Mouse (Mus musculus): ENCODE measurements around the gene Avl9. TPM values are rescaled to one million over a fixed set of nuclear protein-coding genes. Genes with fewer than 3 reads are reported as not detected.

The Avl9 gene
- polyA plus RNA-seq, 1 experiment from 2014 or later: 10.9 TPM

GRCm38 (mm10) chr6:56732545-56732944 is 17.8 kb downstream of the Avl9 start:
- no peak for ATAC-seq (ENCODE audit: low read depth)
- Histone ChIP-seq H3K9ac (ENCODE audit: low read length) (no peak overlapping the region), H3K36me3 (ENCODE audit: control insufficient read depth, insufficient read depth, low read length) (peaks cover 16% of the 10 kb centered on the region), H3K4me2 (ENCODE audit: low read depth, low read length) (no peak overlapping the region), H3K9me3 (ENCODE audit: control insufficient read depth, low read length) (no peaks in the 10 kb centered on the region), H3K4me3 (ENCODE audit: low read length) (no peak overlapping the region), H3K27me3 (ENCODE audit: control insufficient read depth, insufficient read depth, low read depth, low read length) (no peaks in the 10 kb centered on the region), H3K4me1 (replicated peaks; ENCODE audit: control insufficient read depth, insufficient read depth, low read length) (no peaks in the 10 kb centered on the region), H3K27ac (ENCODE audit: low read length) (no peak overlapping the region)
- WGBS: 83% methylated on average over 2 of the region's 2 CpGs

- no peaks in the 10 kb centered on the region for H3K4me1 ChIP-seq (replicated peaks; ENCODE audit: control insufficient read depth, insufficient read depth, low read length)
- H3K27ac ChIP-seq (ENCODE audit: low read length): peak overlapping the region; percentile 36; the same call in 1 of the 2 replicates
- H3K9me3 ChIP-seq (ENCODE audit: control insufficient read depth, low read length): no peaks in the 10 kb centered on the region
- H3K27me3 ChIP-seq (ENCODE audit: control insufficient read depth, insufficient read depth, low read depth, low read length): no peaks in the 10 kb centered on the region
- no peak overlapping the region for H3K4me2 ChIP-seq (ENCODE audit: low read depth, low read length)
- H3K9ac ChIP-seq (ENCODE audit: low read length): no peak overlapping the region
- H3K4me3 ChIP-seq (ENCODE audit: low read length): no peak overlapping the region
- WGBS: 40% methylated on average over 5 of the region's 5 CpGs
- peak; percentile 82 for ATAC-seq (ENCODE audit: low read depth)
- H3K36me3 ChIP-seq (ENCODE audit: control insufficient read depth, insufficient read depth, low read length): peaks cover 4% of the 10 kb centered on the region
These were observed 31.3 kb downstream of the Avl9 start for GRCm38 (mm10) chr6:56745950-56746543.

- H3K36me3 ChIP-seq (ENCODE audit: control insufficient read depth, insufficient read depth, low read length): peaks cover 15% of the 10 kb centered on the region
- no peak overlapping the region for H3K4me3 ChIP-seq (ENCODE audit: low read length)
- H3K9me3 ChIP-seq (ENCODE audit: control insufficient read depth, low read length): no peaks in the 10 kb centered on the region
- no peak for ATAC-seq (ENCODE audit: low read depth)
- no peak overlapping the region for H3K9ac ChIP-seq (ENCODE audit: low read length)
- WGBS: 91% methylated on average over 3 of the region's 3 CpGs
- H3K27ac ChIP-seq (ENCODE audit: low read length): no peak overlapping the region
- H3K4me1 ChIP-seq (replicated peaks; ENCODE audit: control insufficient read depth, insufficient read depth, low read length): no peaks in the 10 kb centered on the region
- no peaks in the 10 kb centered on the region for H3K27me3 ChIP-seq (ENCODE audit: control insufficient read depth, insufficient read depth, low read depth, low read length)
- no peak overlapping the region for H3K4me2 ChIP-seq (ENCODE audit: low read depth, low read length)
These were observed 39.0 kb downstream of the Avl9 start for GRCm38 (mm10) chr6:56753719-56754118.

- H3K4me2 ChIP-seq (ENCODE audit: low read depth, low read length): no peak overlapping the region
- H3K27ac ChIP-seq (ENCODE audit: low read length): no peak overlapping the region
- H3K36me3 ChIP-seq (ENCODE audit: control insufficient read depth, insufficient read depth, low read length): peaks cover 22% of the 10 kb centered on the region
- H3K27me3 ChIP-seq (ENCODE audit: control insufficient read depth, insufficient read depth, low read depth, low read length): no peaks in the 10 kb centered on the region
- no peak overlapping the region for H3K4me3 ChIP-seq (ENCODE audit: low read length)
- no peak overlapping the region for H3K9ac ChIP-seq (ENCODE audit: low read length)
- H3K9me3 ChIP-seq (ENCODE audit: control insufficient read depth, low read length): no peaks in the 10 kb centered on the region
- H3K4me1 ChIP-seq (replicated peaks; ENCODE audit: control insufficient read depth, insufficient read depth, low read length): no peaks in the 10 kb centered on the region
- no peak for ATAC-seq (ENCODE audit: low read depth)
- WGBS: 89% methylated on average over 1 of the region's 1 CpGs
These were observed 41.4 kb downstream of the Avl9 start for GRCm38 (mm10) chr6:56756117-56756516.

GRCm38 (mm10) chr6:56759324-56759723 is 44.6 kb downstream of the Avl9 start:
- ATAC-seq (ENCODE audit: low read depth): no peak
- no peak overlapping the region for H3K4me3 ChIP-seq (ENCODE audit: low read length)
- no peak overlapping the region for H3K27ac ChIP-seq (ENCODE audit: low read length)
- H3K27me3 ChIP-seq (ENCODE audit: control insufficient read depth, insufficient read depth, low read depth, low read length): no peaks in the 10 kb centered on the region
- H3K9me3 ChIP-seq (ENCODE audit: control insufficient read depth, low read length): no peaks in the 10 kb centered on the region
- 91% methylated on average over 1 of the region's 1 CpGs for WGBS
- no peak overlapping the region for H3K4me2 ChIP-seq (ENCODE audit: low read depth, low read length)
- no peak overlapping the region for H3K9ac ChIP-seq (ENCODE audit: low read length)
- peaks cover 24% of the 10 kb centered on the region for H3K36me3 ChIP-seq (ENCODE audit: control insufficient read depth, insufficient read depth, low read length)
- H3K4me1 ChIP-seq (replicated peaks; ENCODE audit: control insufficient read depth, insufficient read depth, low read length): no peaks in the 10 kb centered on the region

- H3K4me1 ChIP-seq (replicated peaks; ENCODE audit: control insufficient read depth, insufficient read depth, low read length): no peaks in the 10 kb centered on the region
- H3K27me3 ChIP-seq (ENCODE audit: control insufficient read depth, insufficient read depth, low read depth, low read length): no peaks in the 10 kb centered on the region
- H3K27ac ChIP-seq (ENCODE audit: low read length): no peak overlapping the region
- 80% methylated on average over 3 of the region's 3 CpGs for WGBS
- ATAC-seq (ENCODE audit: low read depth): no peak
- H3K36me3 ChIP-seq (ENCODE audit: control insufficient read depth, insufficient read depth, low read length): peaks cover 5% of the 10 kb centered on the region
- H3K4me3 ChIP-seq (ENCODE audit: low read length): no peak overlapping the region
- no peak overlapping the region for H3K4me2 ChIP-seq (ENCODE audit: low read depth, low read length)
- no peaks in the 10 kb centered on the region for H3K9me3 ChIP-seq (ENCODE audit: control insufficient read depth, low read length)
- H3K9ac ChIP-seq (ENCODE audit: low read length): no peak overlapping the region
These were observed 50.6 kb downstream of the Avl9 start for GRCm38 (mm10) chr6:56765265-56765664.

GRCm38 (mm10) chr6:56765696-56766095 is 51.0 kb downstream of the Avl9 start:
- no peaks in the 10 kb centered on the region for H3K9me3 ChIP-seq (ENCODE audit: control insufficient read depth, low read length)
- H3K27me3 ChIP-seq (ENCODE audit: control insufficient read depth, insufficient read depth, low read depth, low read length): no peaks in the 10 kb centered on the region
- no peak overlapping the region for H3K4me3 ChIP-seq (ENCODE audit: low read length)
- H3K36me3 ChIP-seq (ENCODE audit: control insufficient read depth, insufficient read depth, low read length): peaks cover 5% of the 10 kb centered on the region
- 78% methylated on average over 4 of the region's 4 CpGs for WGBS
- H3K9ac ChIP-seq (ENCODE audit: low read length): no peak overlapping the region
- no peak overlapping the region for H3K27ac ChIP-seq (ENCODE audit: low read length)
- no peak for ATAC-seq (ENCODE audit: low read depth)
- H3K4me2 ChIP-seq (ENCODE audit: low read depth, low read length): no peak overlapping the region
- no peaks in the 10 kb centered on the region for H3K4me1 ChIP-seq (replicated peaks; ENCODE audit: control insufficient read depth, insufficient read depth, low read length)

- Histone ChIP-seq H3K27ac (ENCODE audit: low read length) (no peak overlapping the region), H3K4me1 (replicated peaks; ENCODE audit: control insufficient read depth, insufficient read depth, low read length) (peaks cover 6% of the 10 kb centered on the region; the same call in 1 of the 2 replicates), H3K9ac (ENCODE audit: low read length) (no peak overlapping the region), H3K36me3 (ENCODE audit: control insufficient read depth, insufficient read depth, low read length) (peaks cover 33% of the 10 kb centered on the region), H3K27me3 (ENCODE audit: control insufficient read depth, insufficient read depth, low read depth, low read length) (no peaks in the 10 kb centered on the region), H3K4me2 (ENCODE audit: low read depth, low read length) (no peak overlapping the region), H3K9me3 (ENCODE audit: control insufficient read depth, low read length) (no peaks in the 10 kb centered on the region), H3K4me3 (ENCODE audit: low read length) (no peak overlapping the region)
- 28% methylated on average over 3 of the region's 3 CpGs for WGBS
- no peak for ATAC-seq (ENCODE audit: low read depth)
These were observed 61.1 kb downstream of the Avl9 start for GRCm38 (mm10) chr6:56775816-56776215.

- Histone ChIP-seq H3K36me3 (ENCODE audit: control insufficient read depth, insufficient read depth, low read length) (peaks cover 36% of the 10 kb centered on the region), H3K4me3 (ENCODE audit: low read length) (no peak overlapping the region), H3K4me1 (replicated peaks; ENCODE audit: control insufficient read depth, insufficient read depth, low read length) (peaks cover 6% of the 10 kb centered on the region; the same call in 1 of the 2 replicates), H3K9ac (ENCODE audit: low read length) (no peak overlapping the region), H3K4me2 (ENCODE audit: low read depth, low read length) (no peak overlapping the region), H3K27ac (ENCODE audit: low read length) (no peak overlapping the region), H3K9me3 (ENCODE audit: control insufficient read depth, low read length) (no peaks in the 10 kb centered on the region), H3K27me3 (ENCODE audit: control insufficient read depth, insufficient read depth, low read depth, low read length) (no peaks in the 10 kb centered on the region)
- 92% methylated on average over 5 of the region's 5 CpGs for WGBS
- no peak for ATAC-seq (ENCODE audit: low read depth)
These were observed 64.9 kb downstream of the Avl9 start for GRCm38 (mm10) chr6:56779636-56780035.
